Mouse (Mus musculus) heart, adult 11 months (tissue): Measurements from ENCODE around the gene Tpte.
"Not testable (repeated sequence)": the region's sequence is repeated elsewhere in the genome, so short reads cannot be mapped to it uniquely, and the experiment has no call there.

Experiments used
- DNase-seq: peaks from one replicate; pipeline ENCODE4 v3.0.0; 2022

The Tpte gene

GRCm38 (mm10) chr8:22282999-22283491, at the start of gene Tpte:
TSS of gene Tpte (plus strand) at chr8:22283441.
- DNase-seq = no peak

- no peak for DNase-seq
Observed at GRCm38 (mm10) chr8:22242986-22243385, 40.3 kb upstream of the Tpte start.

- DNase-seq = peak; percentile 54
Observed at GRCm38 (mm10) chr8:22245663-22246062, 37.6 kb upstream of the Tpte start.

GRCm38 (mm10) chr8:22247956-22248355, 35.3 kb upstream of the Tpte start:
- DNase-seq = peak; percentile 40

- peak; percentile 28 for DNase-seq
Observed at GRCm38 (mm10) chr8:22249080-22249479, 34.2 kb upstream of the Tpte start.

GRCm38 (mm10) chr8:22258946-22259450, 24.2 kb upstream of the Tpte start:
- DNase-seq = peak; percentile 91

- no peak for DNase-seq
Observed at GRCm38 (mm10) chr8:22259531-22259930, 23.7 kb upstream of the Tpte start.

GRCm38 (mm10) chr8:22260091-22260722, 23.0 kb upstream of the Tpte start:
- DNase-seq = peak; percentile 92

GRCm38 (mm10) chr8:22262267-22262666, 21.0 kb upstream of the Tpte start:
- peak; percentile 93 for DNase-seq

- DNase-seq = peak; percentile 71
Observed at GRCm38 (mm10) chr8:22264292-22264691, 18.9 kb upstream of the Tpte start.

- DNase-seq = peak; percentile 70
Observed at GRCm38 (mm10) chr8:22264787-22265186, 18.5 kb upstream of the Tpte start.

GRCm38 (mm10) chr8:22265194-22265593, 18.0 kb upstream of the Tpte start:
- DNase-seq = no peak

GRCm38 (mm10) chr8:22266809-22267208, 16.4 kb upstream of the Tpte start:
- peak; percentile 30 for DNase-seq

GRCm38 (mm10) chr8:22273142-22273541, 10.1 kb upstream of the Tpte start:
- DNase-seq = no peak

- DNase-seq = no peak
Observed at GRCm38 (mm10) chr8:22274641-22275040, 8.6 kb upstream of the Tpte start.

- no peak for DNase-seq
Observed at GRCm38 (mm10) chr8:22302326-22302725, 19.1 kb downstream of the Tpte start.

GRCm38 (mm10) chr8:22302896-22303306, 19.7 kb downstream of the Tpte start:
- peak; percentile 80 for DNase-seq

GRCm38 (mm10) chr8:22304045-22304444, 20.8 kb downstream of the Tpte start:
- DNase-seq = not testable (repeated sequence)

- DNase-seq = peak; percentile 76
Observed at GRCm38 (mm10) chr8:22306999-22307398, 23.8 kb downstream of the Tpte start.

- DNase-seq = peak; percentile 35
Observed at GRCm38 (mm10) chr8:22311446-22311845, 28.2 kb downstream of the Tpte start.

GRCm38 (mm10) chr8:22335426-22335825, 52.2 kb downstream of the Tpte start:
- DNase-seq = peak; percentile 15

GRCm38 (mm10) chr8:22359359-22359758, 76.1 kb downstream of the Tpte start:
- no peak for DNase-seq

- DNase-seq = no peak
Observed at GRCm38 (mm10) chr8:22359882-22360281, 76.6 kb downstream of the Tpte start.

GRCm38 (mm10) chr8:22376311-22376710, 93.1 kb downstream of the Tpte start:
- peak; percentile 83 for DNase-seq

GRCm38 (mm10) chr8:22376903-22377302, 93.7 kb downstream of the Tpte start:
- peak; percentile 92 for DNase-seq
